Mouse (Mus musculus): ENCODE data around the gene Gm42791. TPM values are rescaled to one million over a fixed set of nuclear protein-coding genes. Genes with fewer than 3 reads are reported as not detected.
A peak's percentile ranks its signal among the peaks of the same experiment; 100 is the strongest.

The Gm42791 gene
- polyA plus RNA-seq, 1 experiment from 2014 or later = 6.6 TPM

DNA sequence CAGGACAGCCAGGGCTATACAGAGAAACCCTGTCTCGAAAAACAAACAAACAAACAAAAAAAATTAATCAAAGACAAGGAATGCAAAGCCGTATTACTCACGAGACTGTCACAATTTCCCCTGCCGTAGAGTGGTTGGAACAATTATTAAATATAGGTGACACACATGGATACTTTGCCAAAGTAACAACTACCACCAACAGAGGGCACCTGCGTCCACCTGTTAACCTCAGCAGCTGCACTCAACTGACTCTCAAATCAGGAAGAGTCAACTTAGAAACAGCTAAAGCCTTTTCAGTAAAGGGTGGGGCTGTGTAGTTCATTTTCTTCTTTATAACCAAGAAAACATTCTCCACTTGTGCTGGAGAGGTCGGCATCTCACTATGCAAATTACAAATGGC is 90.1 kb downstream of the Gm42791 start:
- Histone ChIP-seq H3K4me2 (no peak overlapping the region), H3K36me3 (peaks cover 14% of the 10 kb centered on the region), H3K4me1 (replicated peaks) (peaks cover 30% of the 10 kb centered on the region), H3K4me3 (no peak overlapping the region), H3K27me3 (no peaks in the 10 kb centered on the region), H3K9me3 (no peaks in the 10 kb centered on the region), H3K9ac (no peak overlapping the region), H3K27ac (no peak overlapping the region)
- ATAC-seq (ENCODE audit: low FRiP score) = no peak
- WGBS = 72% methylated on average over 6 of the region's 6 CpGs

DNA sequence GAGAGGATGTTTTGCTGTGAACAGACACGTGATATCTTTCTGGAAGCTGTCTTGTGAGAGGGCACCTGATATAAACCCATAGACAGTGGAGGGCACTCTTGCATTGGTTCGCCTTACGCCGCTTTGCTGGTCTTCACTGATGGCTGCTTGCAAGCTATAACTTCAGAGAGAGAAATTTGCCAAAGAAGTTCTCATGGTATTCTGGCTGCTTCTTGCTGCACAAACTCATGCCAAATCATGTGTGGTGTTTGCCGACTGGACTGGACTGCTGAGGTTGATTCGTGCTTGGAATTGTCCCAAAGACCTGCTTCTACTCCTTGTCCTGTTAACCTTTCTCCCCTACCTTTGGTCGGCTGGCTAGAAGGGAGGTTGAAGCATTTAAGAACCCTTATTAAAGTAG is 95.6 kb downstream of the Gm42791 start:
- 95% methylated on average over 7 of the region's 7 CpGs for WGBS
- no peak overlapping the region for H3K27ac ChIP-seq

DNA sequence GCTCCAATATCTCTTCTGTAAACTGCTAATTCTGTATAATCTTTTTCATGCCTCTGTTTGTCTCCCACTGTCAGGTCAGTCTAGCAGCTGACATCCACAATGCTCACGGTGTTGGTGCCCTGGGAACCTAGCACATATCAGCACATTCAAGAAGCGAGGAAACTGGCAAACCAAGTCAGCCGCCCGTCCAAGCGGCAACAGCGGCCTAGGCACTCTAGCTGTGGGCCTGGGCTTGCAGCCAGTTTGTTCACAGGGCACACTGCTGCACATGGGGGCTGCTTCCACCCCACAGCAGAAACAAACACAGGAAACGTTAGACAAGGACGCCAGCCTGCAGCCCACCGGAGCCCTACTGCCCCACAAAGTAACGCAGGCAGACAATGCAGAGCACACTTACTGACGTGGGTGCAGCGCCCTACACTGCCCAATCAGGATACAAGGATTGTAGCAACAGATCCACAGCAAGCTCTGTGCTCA is 97.0 kb downstream of the Gm42791 start:
- no peak overlapping the region for H3K27ac ChIP-seq
- H3K4me3 ChIP-seq = no peak overlapping the region
- H3K9me3 ChIP-seq = no peaks in the 10 kb centered on the region
- no peak overlapping the region for H3K9ac ChIP-seq
- no peaks in the 10 kb centered on the region for H3K27me3 ChIP-seq
- H3K36me3 ChIP-seq = peaks cover 15% of the 10 kb centered on the region
- ATAC-seq (ENCODE audit: low FRiP score) = no peak
- no peak overlapping the region for H3K4me2 ChIP-seq
- peaks cover 25% of the 10 kb centered on the region for H3K4me1 ChIP-seq (replicated peaks)
- WGBS = 64% methylated on average over 12 of the region's 12 CpGs

More for the DNA sequence above, 95.6 kb downstream of the Gm42791 start:
- H3K9ac ChIP-seq = no peak overlapping the region
- no peak for ATAC-seq (ENCODE audit: low FRiP score)
- H3K4me3 ChIP-seq = no peak overlapping the region
- no peaks in the 10 kb centered on the region for H3K9me3 ChIP-seq
- H3K36me3 ChIP-seq = peaks cover 16% of the 10 kb centered on the region
- no peaks in the 10 kb centered on the region for H3K27me3 ChIP-seq
- H3K4me1 ChIP-seq (replicated peaks) = peaks cover 25% of the 10 kb centered on the region
- H3K4me2 ChIP-seq = no peak overlapping the region

DNA sequence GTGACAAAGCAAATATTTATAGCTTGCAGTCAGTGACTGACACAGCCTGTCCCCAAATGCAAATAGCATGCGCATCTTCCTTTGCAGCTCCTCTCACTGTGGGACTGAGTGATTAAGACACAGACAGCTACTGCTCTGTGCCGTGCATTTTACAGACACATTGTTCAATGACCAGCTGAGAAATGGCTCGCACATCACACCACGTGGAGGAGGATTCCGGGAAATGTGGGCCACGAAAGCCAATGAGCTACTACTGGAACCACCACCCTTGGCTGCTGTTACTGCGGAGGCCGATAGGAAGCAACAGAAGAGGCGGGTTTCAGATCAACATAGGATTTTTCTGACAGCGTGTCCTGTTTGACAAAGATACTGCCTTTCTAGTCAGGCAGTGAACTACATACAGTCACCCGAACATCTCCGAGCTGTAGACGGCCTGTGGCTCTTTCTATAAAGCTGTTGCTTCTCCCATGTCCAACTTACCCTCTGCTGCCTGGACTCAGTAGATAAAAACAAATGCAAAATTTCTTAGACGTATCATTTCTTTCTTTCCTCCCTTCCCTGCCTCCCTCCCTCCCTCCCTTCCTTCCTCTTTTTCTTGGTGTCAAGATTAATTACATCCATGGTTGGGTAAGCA is 97.8 kb downstream of the Gm42791 start:
- no peak for ATAC-seq (ENCODE audit: low FRiP score)
- peaks cover 23% of the 10 kb centered on the region for H3K36me3 ChIP-seq
- WGBS = 56% methylated on average over 14 of the region's 14 CpGs
- H3K9me3 ChIP-seq = no peaks in the 10 kb centered on the region
- no peak overlapping the region for H3K9ac ChIP-seq
- H3K4me3 ChIP-seq = no peak overlapping the region
- H3K4me2 ChIP-seq = no peak overlapping the region
- H3K27me3 ChIP-seq = no peaks in the 10 kb centered on the region
- peak overlapping the region; percentile 40; the same call in 1 of the 2 replicates for H3K27ac ChIP-seq
- peaks cover 25% of the 10 kb centered on the region for H3K4me1 ChIP-seq (replicated peaks)

DNA sequence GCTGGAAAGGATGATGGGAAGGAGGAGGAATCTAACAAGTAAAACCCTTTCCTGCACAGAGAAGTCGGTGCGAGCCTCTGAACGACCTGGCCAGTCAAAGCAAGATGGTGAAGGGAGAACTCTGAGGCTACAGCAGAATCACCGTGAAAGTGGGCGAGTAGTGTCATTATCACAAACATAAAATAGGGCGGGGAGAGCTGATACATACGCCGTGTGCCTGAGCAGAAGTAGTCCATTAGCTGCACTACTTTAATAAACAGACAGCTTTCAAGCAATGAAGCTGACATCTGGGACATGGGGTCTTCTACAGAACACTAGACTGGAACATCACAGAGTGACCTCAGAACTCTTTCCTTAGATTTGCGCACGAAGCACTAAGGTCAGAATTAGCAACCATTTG is 98.4 kb downstream of the Gm42791 start:
- WGBS = 82% methylated on average over 10 of the region's 10 CpGs
- no peak overlapping the region for H3K9ac ChIP-seq
- ATAC-seq (ENCODE audit: low FRiP score) = no peak
- no peak overlapping the region for H3K4me3 ChIP-seq
- peaks cover 30% of the 10 kb centered on the region for H3K36me3 ChIP-seq
- peaks cover 25% of the 10 kb centered on the region for H3K4me1 ChIP-seq (replicated peaks)
- H3K27me3 ChIP-seq = no peaks in the 10 kb centered on the region
- H3K4me2 ChIP-seq = no peak overlapping the region
- no peak overlapping the region for H3K27ac ChIP-seq
- no peaks in the 10 kb centered on the region for H3K9me3 ChIP-seq

DNA sequence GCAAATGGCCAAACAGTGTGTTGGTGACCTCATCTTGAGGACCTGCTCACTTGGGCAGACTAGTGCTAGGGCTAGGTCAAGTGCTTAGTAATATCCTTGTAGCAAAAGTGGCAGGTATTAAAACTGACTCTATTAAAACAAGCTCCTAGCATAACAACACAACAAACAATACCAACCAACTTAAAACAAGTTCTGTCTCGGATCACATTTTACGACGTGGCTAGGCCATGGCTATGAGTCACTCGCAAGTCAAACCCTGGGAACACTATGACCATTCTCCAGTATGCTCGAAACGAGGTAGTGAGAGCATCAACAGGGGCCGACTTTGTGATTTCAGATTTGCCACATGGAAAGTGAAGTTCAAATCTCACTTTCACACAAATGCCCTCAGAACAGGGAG is 99.1 kb downstream of the Gm42791 start:
- H3K4me1 ChIP-seq (replicated peaks) = peaks cover 25% of the 10 kb centered on the region
- no peak overlapping the region for H3K4me3 ChIP-seq
- no peak for ATAC-seq (ENCODE audit: low FRiP score)
- peaks cover 36% of the 10 kb centered on the region for H3K36me3 ChIP-seq
- WGBS = 91% methylated on average over 7 of the region's 7 CpGs
- no peaks in the 10 kb centered on the region for H3K27me3 ChIP-seq
- no peak overlapping the region for H3K4me2 ChIP-seq
- no peaks in the 10 kb centered on the region for H3K9me3 ChIP-seq
- H3K27ac ChIP-seq = no peak overlapping the region
- H3K9ac ChIP-seq = no peak overlapping the region

DNA sequence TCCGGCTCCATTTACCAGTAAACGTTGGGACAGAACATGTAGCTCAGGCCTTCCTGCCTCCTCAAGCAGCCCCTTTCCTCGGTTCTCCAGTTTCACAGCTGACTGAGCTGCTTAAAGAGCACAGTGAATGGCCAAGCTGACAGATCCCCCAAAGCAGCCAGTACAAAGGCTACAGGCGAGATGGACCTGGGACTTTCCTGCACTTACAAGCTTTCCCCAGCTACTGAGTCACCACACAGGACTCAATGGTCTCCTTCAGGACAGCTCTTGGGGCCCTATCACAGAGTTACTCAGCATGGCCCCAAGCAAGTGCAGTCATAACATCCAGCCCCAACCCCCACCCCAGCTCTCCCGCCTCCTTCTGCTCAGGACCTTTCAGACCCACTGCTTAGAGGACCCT is 99.9 kb downstream of the Gm42791 start:
- H3K27me3 ChIP-seq = no peaks in the 10 kb centered on the region
- no peak for ATAC-seq (ENCODE audit: low FRiP score)
- no peak overlapping the region for H3K27ac ChIP-seq
- no peaks in the 10 kb centered on the region for H3K9me3 ChIP-seq
- no peak overlapping the region for H3K4me3 ChIP-seq
- H3K36me3 ChIP-seq = peaks cover 43% of the 10 kb centered on the region
- 38% methylated on average over 5 of the region's 5 CpGs for WGBS
- peaks cover 25% of the 10 kb centered on the region for H3K4me1 ChIP-seq (replicated peaks)
- H3K9ac ChIP-seq = no peak overlapping the region
- no peak overlapping the region for H3K4me2 ChIP-seq

DNA sequence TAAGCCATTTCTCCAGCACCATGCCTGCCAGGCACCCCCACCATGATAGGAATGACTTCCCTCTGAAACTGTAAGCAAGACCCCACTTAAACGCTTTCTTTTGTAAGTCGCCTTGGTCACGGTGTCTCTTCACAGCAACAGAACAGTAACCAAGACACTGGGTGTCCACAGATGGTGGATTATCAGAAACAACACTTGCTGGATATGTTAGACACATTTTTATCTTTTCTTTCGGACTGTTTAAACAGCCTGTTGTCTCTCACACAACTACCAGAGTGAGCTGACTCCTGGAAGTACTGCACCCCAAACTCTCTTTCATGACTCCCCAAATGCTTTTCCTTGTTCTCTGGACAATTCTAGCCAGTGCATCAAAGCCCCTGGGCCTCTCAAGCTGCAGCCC is 104.7 kb downstream of the Gm42791 start:
- Histone ChIP-seq H3K4me1 (replicated peaks) (peaks cover 6% of the 10 kb centered on the region), H3K9ac (no peak overlapping the region), H3K27me3 (no peaks in the 10 kb centered on the region), H3K27ac (no peak overlapping the region), H3K4me2 (no peak overlapping the region), H3K9me3 (no peaks in the 10 kb centered on the region), H3K4me3 (no peak overlapping the region), H3K36me3 (peaks cover 72% of the 10 kb centered on the region)
- ATAC-seq (ENCODE audit: low FRiP score) = no peak
- WGBS = 96% methylated on average over 4 of the region's 4 CpGs

DNA sequence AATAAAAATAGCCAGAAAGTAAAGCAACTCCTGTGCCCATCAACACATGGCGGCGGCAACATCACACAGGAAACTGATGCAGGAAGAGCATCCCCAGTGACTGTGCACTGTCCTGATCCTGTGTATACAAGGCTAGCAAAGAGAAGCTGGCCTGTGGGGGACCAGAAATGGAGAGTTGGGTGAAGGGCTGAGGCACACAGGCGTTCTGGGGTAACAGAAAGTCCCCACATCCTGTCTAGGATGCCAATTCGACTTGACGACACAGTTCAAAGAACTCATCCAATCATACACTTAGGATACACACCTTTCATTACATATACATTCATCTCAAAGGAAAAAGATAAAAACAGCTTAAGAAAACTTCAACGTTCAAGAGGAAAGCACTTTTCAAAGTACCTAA is 106.9 kb downstream of the Gm42791 start:
- no peak overlapping the region for H3K4me2 ChIP-seq
- no peak overlapping the region for H3K27ac ChIP-seq
- no peaks in the 10 kb centered on the region for H3K4me1 ChIP-seq (replicated peaks)
- no peak overlapping the region for H3K4me3 ChIP-seq
- no peak for ATAC-seq (ENCODE audit: low FRiP score)
- WGBS = 94% methylated on average over 6 of the region's 6 CpGs
- H3K9ac ChIP-seq = no peak overlapping the region
- no peaks in the 10 kb centered on the region for H3K9me3 ChIP-seq
- H3K36me3 ChIP-seq = peaks cover 73% of the 10 kb centered on the region
- no peaks in the 10 kb centered on the region for H3K27me3 ChIP-seq

DNA sequence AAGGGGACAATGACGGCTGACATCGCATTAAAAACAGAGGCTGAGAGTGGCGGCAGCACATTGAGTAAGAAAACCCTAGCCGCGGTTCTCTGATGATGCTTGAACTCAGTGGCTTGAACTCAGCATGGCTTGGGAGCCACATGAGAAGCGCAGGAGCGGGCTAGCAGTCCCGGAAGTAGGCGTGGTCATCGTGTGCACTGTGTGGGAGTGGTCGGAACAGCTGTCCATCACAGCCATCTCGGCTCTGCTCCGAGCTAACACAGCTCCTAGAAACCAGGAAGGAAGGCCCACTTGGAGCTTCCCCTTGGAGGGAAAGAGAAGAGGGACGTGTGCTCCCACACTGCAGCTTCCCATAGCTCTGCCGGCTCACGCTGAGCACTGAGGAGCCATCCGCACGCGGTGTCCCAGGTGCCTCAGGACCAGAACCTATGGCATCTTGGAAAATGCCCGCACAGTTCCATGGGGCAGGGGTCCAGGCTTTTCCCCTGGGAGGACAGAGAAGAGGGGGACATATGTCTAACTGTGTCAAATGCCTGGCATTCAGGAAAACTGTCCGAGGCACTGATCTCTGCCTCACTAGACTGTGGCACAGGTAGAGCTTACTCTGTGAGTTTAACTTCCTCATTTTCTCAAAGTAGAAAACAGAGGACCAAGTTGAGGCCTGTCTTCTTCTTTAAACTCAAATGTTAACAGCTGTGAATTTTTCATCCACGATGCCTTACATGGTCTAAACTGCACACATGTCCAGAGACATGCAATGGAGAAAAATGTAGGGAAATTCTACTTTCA is 108.9 kb downstream of the Gm42791 start:
- H3K4me1 ChIP-seq (replicated peaks) = no peaks in the 10 kb centered on the region
- no peaks in the 10 kb centered on the region for H3K27me3 ChIP-seq
- peak overlapping the region; percentile 21 for H3K4me3 ChIP-seq
- peak overlapping the region; percentile 58; the same call in 1 of the 2 replicates for H3K27ac ChIP-seq
- H3K4me2 ChIP-seq = peak overlapping the region; percentile 41
- no peaks in the 10 kb centered on the region for H3K9me3 ChIP-seq
- peak; percentile 94 for ATAC-seq (ENCODE audit: low FRiP score)
- peak overlapping the region; percentile 46; the same call in 1 of the 2 replicates for H3K9ac ChIP-seq
- 35% methylated on average over 22 of the region's 22 CpGs for WGBS
- peaks cover 58% of the 10 kb centered on the region for H3K36me3 ChIP-seq

DNA sequence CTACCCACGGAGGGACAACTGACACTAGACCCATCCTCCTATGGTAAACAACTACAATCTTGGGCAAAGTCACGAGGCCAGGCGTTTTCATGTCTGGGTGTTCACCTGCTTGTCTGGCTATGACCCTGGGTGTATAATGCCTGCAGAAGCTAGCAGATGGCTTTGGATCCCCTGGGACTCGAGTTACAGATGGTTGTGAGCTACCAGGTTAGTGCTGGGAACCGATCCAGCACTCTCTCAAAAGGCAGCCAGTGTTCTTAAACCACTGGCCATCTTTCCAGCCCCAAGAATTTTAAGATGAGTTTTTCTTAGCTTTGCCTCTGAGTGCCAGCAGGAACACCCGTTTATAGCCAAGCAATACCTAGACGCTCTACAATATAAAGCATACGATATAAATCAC is 111.3 kb downstream of the Gm42791 start:
- Histone ChIP-seq H3K4me2 (no peak overlapping the region), H3K27ac (no peak overlapping the region), H3K9me3 (0 out of 2 replicates have a peak, but pooled peaks cover 5% of the 10 kb centered on the region), H3K4me1 (replicated peaks) (no peaks in the 10 kb centered on the region), H3K27me3 (no peaks in the 10 kb centered on the region), H3K36me3 (peaks cover 48% of the 10 kb centered on the region), H3K4me3 (no peak overlapping the region), H3K9ac (no peak overlapping the region)
- no peak for ATAC-seq (ENCODE audit: low FRiP score)
- 92% methylated on average over 8 of the region's 8 CpGs for WGBS

DNA sequence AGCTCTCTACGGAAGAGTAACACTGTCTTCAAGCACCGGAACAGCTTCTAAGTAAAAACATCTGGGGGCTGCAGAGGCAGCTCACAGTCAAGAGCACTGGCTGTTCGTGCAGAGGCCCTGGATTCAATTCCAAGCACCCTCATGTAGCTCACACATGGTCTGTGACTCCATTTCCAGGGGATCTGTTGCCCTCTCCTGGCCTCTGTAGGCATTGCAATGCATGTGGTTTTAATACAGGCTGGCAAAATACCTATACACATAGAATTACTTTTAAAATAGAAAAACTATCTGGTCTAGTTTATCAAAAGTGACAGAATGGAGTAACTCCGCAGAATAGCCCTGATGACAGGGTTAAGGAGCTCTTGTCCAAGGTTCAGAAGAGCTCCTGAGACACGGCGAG is 115.7 kb downstream of the Gm42791 start:
- H3K36me3 ChIP-seq = peaks cover 61% of the 10 kb centered on the region
- no peaks in the 10 kb centered on the region for H3K27me3 ChIP-seq
- 0 out of 2 replicates have a peak, but pooled peaks cover 5% of the 10 kb centered on the region for H3K9me3 ChIP-seq
- H3K9ac ChIP-seq = no peak overlapping the region
- no peak for ATAC-seq (ENCODE audit: low FRiP score)
- no peaks in the 10 kb centered on the region for H3K4me1 ChIP-seq (replicated peaks)
- H3K27ac ChIP-seq = no peak overlapping the region
- H3K4me3 ChIP-seq = no peak overlapping the region
- 89% methylated on average over 6 of the region's 6 CpGs for WGBS
- no peak overlapping the region for H3K4me2 ChIP-seq
